Comparison of ENCODE assay signal across 8 mouse cellular contexts in the genomic region with DNA sequence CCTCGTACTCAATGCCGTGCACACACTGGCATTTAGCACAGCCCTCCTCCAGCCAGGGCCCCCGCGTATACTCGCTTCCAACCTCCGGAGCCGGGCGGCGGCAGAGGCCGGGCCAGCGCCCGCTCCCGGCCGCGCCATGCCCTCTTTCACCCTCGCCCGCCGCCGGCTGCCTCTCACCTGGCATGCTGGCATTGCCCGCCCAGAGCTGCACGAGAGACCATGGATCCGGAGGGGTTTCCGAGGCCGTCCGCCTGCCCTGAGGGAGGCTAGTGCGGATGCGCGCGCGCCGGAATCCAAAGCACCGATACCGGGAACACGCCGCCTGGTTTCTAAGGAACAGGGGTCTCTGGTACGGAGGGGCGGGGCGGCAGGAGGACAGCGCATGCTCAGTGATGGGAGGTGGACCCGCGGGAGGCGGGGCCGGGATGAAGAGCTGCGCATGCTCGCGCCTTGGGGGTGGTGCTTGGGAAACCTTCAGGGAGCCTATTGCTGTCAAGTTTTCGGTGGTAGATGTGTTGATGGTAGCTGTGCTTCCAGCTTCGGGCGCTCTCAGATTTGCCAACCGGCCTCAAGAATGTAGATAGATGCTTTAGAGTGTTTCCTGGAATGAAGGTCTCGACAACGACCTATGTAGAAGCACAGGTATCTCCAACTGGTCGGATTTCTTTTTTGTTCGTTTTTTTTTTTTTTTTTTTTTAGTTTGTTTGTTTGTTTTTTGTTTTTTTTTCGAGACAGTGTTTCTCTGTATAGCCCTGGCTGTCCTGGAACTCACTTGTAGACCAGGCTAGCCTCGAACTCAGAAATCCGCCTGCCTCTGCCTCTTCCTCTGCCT. TPM values are rescaled to one million over a fixed set of nuclear protein-coding genes. Genes with fewer than 3 reads are reported as not detected.
DNase-seq lines count a peak whose midpoint lies in the region; ATAC-seq and TF ChIP-seq lines count a peak whose summit lies in the region.

A gene (minus strand): TSS at position 388 of the 832 bp plus-strand sequence.

- no peaks in the 10 kb centered on the region for H3K27me3 ChIP-seq in heart, embryonic 11.5 days (ENCODE audit: control insufficient read depth, insufficient read depth, low read length)
- no peaks in the 10 kb centered on the region for H3K27me3 ChIP-seq in kidney, embryonic 16.5 days (ENCODE audit: insufficient read depth, low read length)
- no peaks in the 10 kb centered on the region for H3K27me3 ChIP-seq in liver, adult 2 months (ENCODE audit: control insufficient read depth, insufficient read depth, low read length)
- no peaks in the 10 kb centered on the region for H3K27me3 ChIP-seq in myocyte (ENCODE audit: control insufficient read depth, insufficient read depth, insufficient read length)
- no peaks in the 10 kb centered on the region for H3K27me3 ChIP-seq in splenic B cell, adult 2 months (ENCODE audit: control insufficient read depth, insufficient read depth, low read length, poor library complexity, severe bottlenecking)

- WGBS in heart, embryonic 11.5 days (ENCODE audit: insufficient replicate concordance), result 2% methylated on average over 57 of the region's 57 CpGs
- WGBS in kidney, embryonic 16.5 days, result 3% methylated on average over 57 of the region's 57 CpGs
- 2% methylated on average over 57 of the region's 57 CpGs for WGBS in liver, adult 2 months

- no peaks in the 10 kb centered on the region for H3K36me3 ChIP-seq in heart, embryonic 11.5 days (ENCODE audit: control insufficient read depth, insufficient read depth, low read length)
- no peaks in the 10 kb centered on the region for H3K36me3 ChIP-seq in kidney, embryonic 16.5 days (ENCODE audit: insufficient read depth, low read length)
- H3K36me3 ChIP-seq in liver, adult 2 months (ENCODE audit: control insufficient read depth, insufficient read depth, low read length), result no peaks in the 10 kb centered on the region
- no peaks in the 10 kb centered on the region for H3K36me3 ChIP-seq in myocyte (ENCODE audit: control insufficient read depth, insufficient read depth)
- no peaks in the 10 kb centered on the region for H3K36me3 ChIP-seq in splenic B cell, adult 2 months (ENCODE audit: control insufficient read depth, insufficient read depth, low read length, poor library complexity, severe bottlenecking)

- H3K27ac ChIP-seq in heart, embryonic 11.5 days (ENCODE audit: low read depth, low read length), result peak within 1 kb of the TSS; percentile 70; the same call in 1 of the 2 replicates
- peak within 1 kb of the TSS; percentile 39 for H3K27ac ChIP-seq in kidney, embryonic 16.5 days (ENCODE audit: low read length)
- H3K27ac ChIP-seq in liver, adult 2 months (replicated peaks; ENCODE audit: insufficient read depth, low read depth, low read length), result peak within 1 kb of the TSS; percentile 68

- H3ac ChIP-seq in myocyte (ENCODE audit: control insufficient read depth, insufficient read length), result peak within 1 kb of the TSS; percentile 10

- peak within 1 kb of the TSS; percentile 82 for H3K9ac ChIP-seq in heart, embryonic 11.5 days (ENCODE audit: low read depth, low read length)
- peak within 1 kb of the TSS; percentile 66 for H3K9ac ChIP-seq in kidney, embryonic 16.5 days (replicated peaks; ENCODE audit: low read length)
- peak within 1 kb of the TSS; percentile 86 for H3K9ac ChIP-seq in liver, adult 2 months (ENCODE audit: low read depth, low read length)

- H3K4me2 ChIP-seq in heart, embryonic 11.5 days, result peak within 1 kb of the TSS; percentile 91
- H3K4me2 ChIP-seq in kidney, embryonic 16.5 days (replicated peaks; ENCODE audit: low read depth, low read length), result peak within 1 kb of the TSS; percentile 71
- peak within 1 kb of the TSS; percentile 94 for H3K4me2 ChIP-seq in myocyte (ENCODE audit: low read depth)

- peak; percentile 99 for ATAC-seq in erythroblast, adult 5-6 weeks (replicated peaks; ENCODE audit: low FRiP score, poor library complexity, severe bottlenecking)
- peak; percentile 98 for ATAC-seq in heart, embryonic 11.5 days (replicated peaks; ENCODE audit: insufficient number of reproducible peaks, low FRiP score, low TSS enrichment)
- ATAC-seq in kidney, embryonic 16.5 days (ENCODE audit: low FRiP score, low TSS enrichment), result peak; percentile 98

- TF ChIP-seq CTCF in liver, adult 2 months (IDR thresholded peaks at IDR 0.05; ENCODE audit: low read depth, low read length), result no peak

- TF ChIP-seq POLR2A in liver, adult 2 months (IDR thresholded peaks at IDR 0.05; ENCODE audit: extremely low read depth, insufficient read depth, low read length), result peak; percentile 13; the same call in 1 of the 2 replicates
- peak; percentile 65 for TF ChIP-seq POLR2A in myocyte (IDR thresholded peaks at IDR 0.05; ENCODE audit: insufficient read length, low read depth)

- H3K79me2 ChIP-seq in liver, adult 2 months (ENCODE audit: control insufficient read depth, insufficient read depth, low read length), result peaks cover 7% of the 10 kb centered on the region; the same call in 1 of the 2 replicates
- peaks cover 4% of the 10 kb centered on the region for H3K79me2 ChIP-seq in myocyte (ENCODE audit: control insufficient read depth, insufficient read depth)

- peak within 1 kb of the TSS; percentile 97 for H3K4me3 ChIP-seq in heart, embryonic 11.5 days (ENCODE audit: low read depth, low read length)
- H3K4me3 ChIP-seq in kidney, embryonic 16.5 days (ENCODE audit: low read length), result peak within 1 kb of the TSS; percentile 66
- peak within 1 kb of the TSS; percentile 90 for H3K4me3 ChIP-seq in liver, adult 2 months (ENCODE audit: insufficient read depth, low read depth, low read length)
- H3K4me3 ChIP-seq in myocyte, result peak within 1 kb of the TSS; percentile 47

- peak; percentile 97 to 98 for DNase-seq in B cell, adult 2 months
- DNase-seq in brain, adult 2 months (ENCODE audit: low read depth, low spot score), result peak; percentile 96
- peak; percentile 83 for DNase-seq in liver, adult 2 months (ENCODE audit: extremely low read depth, low read depth, low spot score)
- DNase-seq in splenic B cell, adult 2 months (ENCODE audit: low read depth, low spot score), result peak; percentile 94

- H3K9me3 ChIP-seq in heart, embryonic 11.5 days (replicated peaks; ENCODE audit: control insufficient read depth, low read length), result no peaks in the 10 kb centered on the region
- no peaks in the 10 kb centered on the region for H3K9me3 ChIP-seq in kidney, embryonic 16.5 days (ENCODE audit: low read length)

- H3K4me1 ChIP-seq in heart, embryonic 11.5 days (ENCODE audit: control insufficient read depth, insufficient read depth, low read length), result peaks cover 3% of the 10 kb centered on the region; the same call in 1 of the 2 replicates
- peaks cover 14% of the 10 kb centered on the region for H3K4me1 ChIP-seq in kidney, embryonic 16.5 days (ENCODE audit: insufficient read depth, low read length)
- peaks cover 13% of the 10 kb centered on the region for H3K4me1 ChIP-seq in liver, adult 2 months (ENCODE audit: control insufficient read depth, insufficient read depth, low read length)

TF ChIP-seq in myocyte, 11 proteins besides CTCF, POLR2A, EP300 and RAD21:
- TF ChIP-seq MAX (IDR thresholded peaks at IDR 0.05; ENCODE audit: low read depth), result no peak
- TF ChIP-seq MYOD1 (IDR thresholded peaks at IDR 0.05; ENCODE audit: control insufficient read depth in 1 of 3, insufficient read length in 2 of 3, low read depth in 2 of 3), result peak in 1 of 3 experiments; percentile 7

RNA-seq across cellular contexts. Expression of the gene that starts here (rescaled TPM):
- total RNA-seq in erythroblast, adult 5-6 weeks (2015; ENCODE audit: low replicate concordance), result 0.21 and 0.38 TPM in 2 replicates
- 0.51 TPM in 1 of 2 replicates, not detected in the other for total RNA-seq in erythroblast, adult 5-6 weeks (2017; ENCODE audit: low replicate concordance)
- 8.0 and 10.9 TPM in 2 replicates for polyA plus RNA-seq in heart, embryonic 11.5 days (2014; fragmentation: Nextera tagmentation; extraction: Ambion mirVana)
- 24.9 and 25.7 TPM in 2 replicates for polyA plus RNA-seq in kidney, embryonic 16.5 days (2015; fragmentation: Nextera tagmentation; extraction: Ambion mirVana)
- total RNA-seq in liver, adult 2 months (2014; rRNA removed), result 2.6 and 3.4 TPM in 2 replicates
- polyA plus RNA-seq in liver, adult 2 months (2012; rRNA removed), result 6.3 and 9.2 TPM in 2 replicates
- polyA plus RNA-seq in myocyte (2012; fragmentation: generic; extraction: Trizol), result 5.0 TPM

Comparison
In these comparisons a context has a peak if more than half of its experiments do, and no peak if none do; other contexts are left out.
1. Peak in every context shown above with its lines: DNase-seq, ATAC-seq, H3K4me3 ChIP-seq and H3K27ac ChIP-seq.
2. Peak in ATAC-seq in erythroblast, adult 5-6 weeks; RNA of the gene not detected or under 1 TPM.
3. H3K4me3 ChIP-seq: peak in every context shown above with its lines; median percentile 97 in heart, embryonic 11.5 days; 90 in liver, adult 2 months; 66 in kidney, embryonic 16.5 days; 47 in myocyte.